Mouse (Mus musculus) liver, embryonic 14.5 days (tissue): ENCODE measurements around the gene U90926.

ENCODE experiments used
- CTCF ChIP-seq: IDR thresholded peaks from 2 replicates; pipeline ENCODE4 v1.5.1; 2016; ENCODE audit warnings: antibody characterized with exemption, low read depth, control low read depth
- EP300 ChIP-seq: IDR thresholded peaks from 2 replicates; pipeline ENCODE4 v1.6.1; 2016; ENCODE audit warnings: antibody characterized with exemption, low read depth

- no peak for TF ChIP-seq CTCF
- no peak for TF ChIP-seq EP300
Observed at GRCm38 (mm10) chr5:92219826-92220225, 4.6 kb upstream of the U90926 start.
